Mouse (Mus musculus): ENCODE measurements around the gene Mindy4. TPM values are rescaled to one million over a fixed set of nuclear protein-coding genes. Genes with fewer than 3 reads are reported as not detected.

Gene Mindy4
- total RNA-seq, 1 experiment, result 3.0 TPM

DNA sequence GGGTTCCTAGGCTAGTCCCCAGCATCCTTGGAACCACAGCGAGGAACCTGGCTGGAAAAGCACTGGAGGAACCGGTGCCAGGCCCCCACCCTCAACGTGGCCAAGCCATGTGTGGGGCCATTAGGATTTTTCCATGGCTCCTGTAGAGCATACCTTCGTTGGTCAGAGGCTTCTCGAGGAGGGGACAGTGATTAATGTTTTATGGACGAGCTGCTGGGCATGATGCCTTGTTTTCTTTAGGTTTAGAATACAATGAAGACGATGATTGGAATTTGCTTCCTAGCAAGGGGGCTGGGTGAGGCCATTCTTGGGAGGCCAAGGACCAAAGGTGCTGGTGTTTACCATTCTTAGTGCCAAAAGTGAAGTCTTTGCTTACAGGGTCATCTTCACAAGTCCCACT is 148.5 kb downstream of the Mindy4 start:
- H3K9ac ChIP-seq (ENCODE audit: insufficient read depth, low read depth, low read length, poor library complexity, severe bottlenecking), result no peak overlapping the region
- TF ChIP-seq MAFK (IDR thresholded peaks at IDR 0.05; ENCODE audit: insufficient read depth, low read depth, low read length) (no peak), ZNF384 (IDR thresholded peaks at IDR 0.05; ENCODE audit: low read depth, low read length) (no peak), HCFC1 (IDR thresholded peaks at IDR 0.05; ENCODE audit: borderline replicate concordance, insufficient read depth, low read length) (no peak), ZC3H11A (IDR thresholded peaks at IDR 0.05; ENCODE audit: borderline replicate concordance, low read depth, low read length) (no peak), CHD2 (IDR thresholded peaks at IDR 0.05; ENCODE audit: low read depth, low read length) (no peak)
- H3K4me1 ChIP-seq (ENCODE audit: control insufficient read depth in 2 of 2, insufficient read depth in 2 of 2, low read length in 2 of 2, poor library complexity in 1 of 2), result no peaks in the 10 kb centered on the region
- H3K27ac ChIP-seq (ENCODE audit: insufficient read depth, low read depth, low read length, poor library complexity, severe bottlenecking), result no peak overlapping the region
- no peaks in the 10 kb centered on the region for H3K9me3 ChIP-seq (ENCODE audit: control insufficient read depth, insufficient read depth, low read depth, low read length)
- no peak for DNase-seq (ENCODE audit: low read depth, low spot score)
- in situ Hi-C loops (cut with MboI; ENCODE audit: low sequenced_read_pairs in 2 of 2, unreplicated experiment in 2 of 2), result no loop called here
- H3K36me3 ChIP-seq (ENCODE audit: control insufficient read depth, insufficient read depth, low read length, poor library complexity, severe bottlenecking), result no peaks in the 10 kb centered on the region
- H3K4me3 ChIP-seq (ENCODE audit: insufficient read depth in 1 of 2, low read depth in 1 of 2, low read length in 2 of 2, poor library complexity in 1 of 2, severe bottlenecking in 1 of 2), result no peak overlapping the region

DNA sequence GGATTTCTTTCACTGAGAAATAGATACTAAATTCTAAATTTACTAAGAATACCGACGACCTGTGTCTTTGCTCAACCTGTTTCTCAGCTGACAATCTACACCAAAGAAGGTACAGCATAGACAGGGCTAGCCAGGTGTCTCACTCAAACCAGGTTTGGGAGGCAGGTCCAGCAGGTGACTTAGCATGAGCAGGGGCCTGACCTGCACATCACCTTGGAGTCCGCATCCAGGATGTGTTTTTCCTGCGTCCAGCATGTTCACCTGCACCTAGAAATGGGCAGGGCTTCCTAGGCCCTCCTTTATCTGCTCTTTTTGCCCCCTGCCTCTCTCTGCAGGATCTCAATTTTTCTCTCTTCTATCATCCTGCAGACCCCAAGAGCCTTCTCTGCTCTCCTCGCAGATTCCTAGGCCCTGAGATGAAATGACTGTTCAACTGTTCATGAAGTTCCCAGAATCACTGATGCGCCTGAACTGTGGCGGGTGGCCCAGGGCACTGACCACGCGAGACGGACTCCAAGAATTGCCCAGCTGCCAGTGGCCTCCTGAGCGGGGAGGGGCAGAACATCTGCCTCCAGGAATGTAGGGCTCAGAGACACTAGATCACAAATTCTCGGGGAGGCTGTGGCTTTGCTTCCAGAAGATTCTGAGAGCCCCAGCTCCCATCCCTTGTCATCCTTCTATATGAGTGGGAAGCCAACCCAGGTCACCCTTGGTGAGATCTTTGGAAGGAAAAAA is 150.7 kb downstream of the Mindy4 start:
- DNase-seq (ENCODE audit: low read depth, low spot score), result no peak
- Histone ChIP-seq H3K36me3 (ENCODE audit: control insufficient read depth, insufficient read depth, low read length, poor library complexity, severe bottlenecking) (no peaks in the 10 kb centered on the region), H3K9me3 (ENCODE audit: control insufficient read depth, insufficient read depth, low read depth, low read length) (no peaks in the 10 kb centered on the region), H3K4me1 (ENCODE audit: control insufficient read depth in 2 of 2, insufficient read depth in 2 of 2, low read length in 2 of 2, poor library complexity in 1 of 2) (no peaks in the 10 kb centered on the region), H3K27ac (ENCODE audit: insufficient read depth, low read depth, low read length, poor library complexity, severe bottlenecking) (no peak overlapping the region), H3K9ac (ENCODE audit: insufficient read depth, low read depth, low read length, poor library complexity, severe bottlenecking) (no peak overlapping the region), H3K4me3 (ENCODE audit: insufficient read depth in 1 of 2, low read depth in 1 of 2, low read length in 2 of 2, poor library complexity in 1 of 2, severe bottlenecking in 1 of 2) (no peak overlapping the region)
- in situ Hi-C loops (cut with MboI; ENCODE audit: low sequenced_read_pairs in 2 of 2, unreplicated experiment in 2 of 2), result no loop called here
- TF ChIP-seq ZNF384 (IDR thresholded peaks at IDR 0.05; ENCODE audit: low read depth, low read length) (no peak), HCFC1 (IDR thresholded peaks at IDR 0.05; ENCODE audit: borderline replicate concordance, insufficient read depth, low read length) (no peak), MAFK (IDR thresholded peaks at IDR 0.05; ENCODE audit: insufficient read depth, low read depth, low read length) (no peak), ZC3H11A (IDR thresholded peaks at IDR 0.05; ENCODE audit: borderline replicate concordance, low read depth, low read length) (no peak), CHD2 (IDR thresholded peaks at IDR 0.05; ENCODE audit: low read depth, low read length) (no peak)

DNA sequence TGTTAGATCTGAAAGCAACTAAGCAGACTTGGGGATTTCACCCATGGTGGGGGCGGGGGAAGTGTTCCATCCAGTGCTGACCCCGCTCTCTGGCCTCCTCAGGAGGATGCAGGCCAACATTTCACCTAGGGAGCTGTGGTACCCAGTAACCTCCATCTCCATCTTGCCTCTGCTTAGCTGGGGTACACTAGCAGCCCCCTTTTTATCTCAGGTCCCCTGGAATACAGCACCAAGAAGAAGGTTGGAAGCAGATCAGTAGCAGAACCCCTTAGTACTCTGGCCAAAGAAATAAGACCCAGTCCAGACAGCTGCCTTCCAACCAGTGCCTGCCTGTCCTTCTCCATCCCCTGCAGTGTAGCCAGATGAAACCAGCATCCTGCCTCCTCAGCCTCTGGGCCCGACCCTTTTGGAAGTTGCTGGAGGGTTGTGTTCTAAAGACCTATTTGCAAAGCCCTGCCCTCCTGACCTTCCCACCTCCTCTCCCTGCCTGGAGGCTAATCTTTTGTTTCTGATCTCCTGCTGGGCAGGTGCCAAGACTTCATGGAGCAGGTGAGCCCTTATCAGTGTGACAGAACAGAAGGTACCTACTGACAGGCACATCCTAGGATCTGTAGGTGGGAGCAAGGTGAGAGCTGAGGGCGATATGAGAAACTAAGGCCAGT is 151.4 kb downstream of the Mindy4 start:
- Histone ChIP-seq H3K27ac (ENCODE audit: insufficient read depth, low read depth, low read length, poor library complexity, severe bottlenecking) (no peak overlapping the region), H3K36me3 (ENCODE audit: control insufficient read depth, insufficient read depth, low read length, poor library complexity, severe bottlenecking) (no peaks in the 10 kb centered on the region), H3K9ac (ENCODE audit: insufficient read depth, low read depth, low read length, poor library complexity, severe bottlenecking) (no peak overlapping the region), H3K4me1 (ENCODE audit: control insufficient read depth in 2 of 2, insufficient read depth in 2 of 2, low read length in 2 of 2, poor library complexity in 1 of 2) (no peaks in the 10 kb centered on the region), H3K4me3 (ENCODE audit: insufficient read depth in 1 of 2, low read depth in 1 of 2, low read length in 2 of 2, poor library complexity in 1 of 2, severe bottlenecking in 1 of 2) (no peak overlapping the region), H3K9me3 (ENCODE audit: control insufficient read depth, insufficient read depth, low read depth, low read length) (no peaks in the 10 kb centered on the region)
- in situ Hi-C loops (cut with MboI; ENCODE audit: low sequenced_read_pairs in 2 of 2, unreplicated experiment in 2 of 2), result no loop called here
- peak; percentile 38 for DNase-seq (ENCODE audit: low read depth, low spot score)
- TF ChIP-seq MAFK (IDR thresholded peaks at IDR 0.05; ENCODE audit: insufficient read depth, low read depth, low read length) (no peak), ZNF384 (IDR thresholded peaks at IDR 0.05; ENCODE audit: low read depth, low read length) (no peak)

DNA sequence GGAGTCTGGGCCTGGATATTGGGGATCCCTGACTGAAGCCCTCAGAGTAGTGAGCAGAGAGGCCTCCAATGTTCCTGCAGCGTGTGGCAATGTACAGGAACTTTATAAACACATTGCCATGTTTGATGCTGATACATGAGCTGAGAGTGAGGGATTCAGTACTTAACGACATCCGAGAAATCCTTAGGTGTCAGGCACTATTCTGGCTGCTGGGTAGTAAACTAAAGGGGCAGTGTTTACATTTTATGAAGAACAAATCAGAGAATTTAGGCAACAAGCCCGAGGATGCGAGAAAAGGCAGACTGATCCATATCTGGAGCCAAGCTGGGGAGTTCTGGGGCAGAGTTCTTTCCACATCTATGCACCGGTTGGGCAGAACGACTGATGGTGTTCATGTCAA is 152.4 kb downstream of the Mindy4 start:
- Histone ChIP-seq H3K4me1 (ENCODE audit: control insufficient read depth in 2 of 2, insufficient read depth in 2 of 2, low read length in 2 of 2, poor library complexity in 1 of 2) (no peaks in the 10 kb centered on the region), H3K27ac (ENCODE audit: insufficient read depth, low read depth, low read length, poor library complexity, severe bottlenecking) (no peak overlapping the region), H3K36me3 (ENCODE audit: control insufficient read depth, insufficient read depth, low read length, poor library complexity, severe bottlenecking) (no peaks in the 10 kb centered on the region), H3K4me3 (ENCODE audit: insufficient read depth in 1 of 2, low read depth in 1 of 2, low read length in 2 of 2, poor library complexity in 1 of 2, severe bottlenecking in 1 of 2) (no peak overlapping the region), H3K9ac (ENCODE audit: insufficient read depth, low read depth, low read length, poor library complexity, severe bottlenecking) (no peak overlapping the region), H3K9me3 (ENCODE audit: control insufficient read depth, insufficient read depth, low read depth, low read length) (no peaks in the 10 kb centered on the region)
- TF ChIP-seq CHD2 (IDR thresholded peaks at IDR 0.05; ENCODE audit: low read depth, low read length) (no peak), ZNF384 (IDR thresholded peaks at IDR 0.05; ENCODE audit: low read depth, low read length) (no peak), ZC3H11A (IDR thresholded peaks at IDR 0.05; ENCODE audit: borderline replicate concordance, low read depth, low read length) (no peak), MAFK (IDR thresholded peaks at IDR 0.05; ENCODE audit: insufficient read depth, low read depth, low read length) (no peak), HCFC1 (IDR thresholded peaks at IDR 0.05; ENCODE audit: borderline replicate concordance, insufficient read depth, low read length) (no peak)
- DNase-seq (ENCODE audit: low read depth, low spot score), result no peak
- in situ Hi-C loops (cut with MboI; ENCODE audit: low sequenced_read_pairs in 2 of 2, unreplicated experiment in 2 of 2), result no loop called here
